Mouse (Mus musculus) thymus, adult 2 months (tissue): ENCODE measurements around the gene Pced1b.

Experiments used
- CTCF ChIP-seq: fragments of 200-500 bp; IDR thresholded peaks from 2 replicates; pipeline ENCODE4 v1.5.1; 2012; ENCODE audit warnings: mild to moderate bottlenecking, control low read depth, low read length, moderate library complexity, borderline replicate concordance; ENCODE audit not compliant: control insufficient read depth, poor library complexity, insufficient read depth; ENCODE audit errors: extremely low read depth
- POLR2A ChIP-seq: fragments of 200-500 bp; IDR thresholded peaks from 2 replicates; pipeline ENCODE4 v1.6.1; 2012; ENCODE audit warnings: mild to moderate bottlenecking, low read length, control low read depth, moderate library complexity; ENCODE audit not compliant: control insufficient read depth, poor library complexity, insufficient read depth; ENCODE audit errors: extremely low read depth

GRCm38 (mm10) chr15:97286731-97287130, 39.8 kb downstream of the Pced1b start:
- no peak for TF ChIP-seq POLR2A
- no peak for TF ChIP-seq CTCF
